Mouse (Mus musculus) cerebellum, adult (tissue): ENCODE data around the gene Txndc11.

Source experiments
- ATAC-seq: cut with Nextera tagmentation; 2 replicates; pipeline ENCODE4 v1.9.2; 2017; ENCODE audit warnings: mild to moderate bottlenecking, moderate library complexity, mixed read lengths; ENCODE audit not compliant: insufficient number of reproducible peaks, low FRiP score, low TSS enrichment

Gene Txndc11

GRCm38 (mm10) chr16:11028206-11028605, 106.2 kb downstream of the Txndc11 start:
- no peak for ATAC-seq
